Mouse (Mus musculus) kidney, adult 8-10 months (tissue): ENCODE results near the gene Pcgf3.

Experiments used
- DNase-seq, 2 experiments: peaks; one replicate each; pipeline ENCODE4 v3.0.0; 2022

Pcgf3 gene

GRCm38 (mm10) chr5:108461082-108462065 is at the start of gene Pcgf3:
Gene Pcgf3, plus strand, starts transcription at chr5:108461232.
- peak; percentile 99 for DNase-seq

GRCm38 (mm10) chr5:108414711-108415110 is 46.3 kb upstream of the Pcgf3 start:
- no peak for DNase-seq

GRCm38 (mm10) chr5:108422741-108423140 is 38.3 kb upstream of the Pcgf3 start:
- DNase-seq, result no peak

- DNase-seq, result no peak
Observed at GRCm38 (mm10) chr5:108423427-108423826, 37.6 kb upstream of the Pcgf3 start.

GRCm38 (mm10) chr5:108427186-108427585 is 33.8 kb upstream of the Pcgf3 start:
- DNase-seq, result peak; percentile 45 to 63

- DNase-seq, result no peak
Observed at GRCm38 (mm10) chr5:108431196-108431595, 29.8 kb upstream of the Pcgf3 start.

- peak; percentile 94 to 97 for DNase-seq
Observed at GRCm38 (mm10) chr5:108433804-108434587, 27.0 kb upstream of the Pcgf3 start, which contains the start of gene Atp5k. Gene Atp5k, minus strand, starts transcription at chr5:108434448.

GRCm38 (mm10) chr5:108436101-108436500 is 24.9 kb upstream of the Pcgf3 start:
- no peak for DNase-seq

- DNase-seq, result no peak
Observed at GRCm38 (mm10) chr5:108446973-108447372, 14.1 kb upstream of the Pcgf3 start.

GRCm38 (mm10) chr5:108447857-108448256 is 13.2 kb upstream of the Pcgf3 start:
- DNase-seq, result no peak

GRCm38 (mm10) chr5:108448785-108449668 is 12.0 kb upstream of the Pcgf3 start, which contains the start of gene Mfsd7a:
Gene Mfsd7a, minus strand, starts transcription at chr5:108448891.
- peak; percentile 83 to 85 for DNase-seq

- DNase-seq, result no peak
Observed at GRCm38 (mm10) chr5:108450837-108451540, 10.0 kb upstream of the Pcgf3 start.

- no peak for DNase-seq
Observed at GRCm38 (mm10) chr5:108451611-108452010, 9.4 kb upstream of the Pcgf3 start.

- DNase-seq, result no peak
Observed at GRCm38 (mm10) chr5:108452422-108452821, 8.6 kb upstream of the Pcgf3 start.

GRCm38 (mm10) chr5:108454094-108454493 is 6.9 kb upstream of the Pcgf3 start:
- peak; percentile 50 to 63 for DNase-seq

GRCm38 (mm10) chr5:108458706-108459105 is 2.3 kb upstream of the Pcgf3 start:
- no peak for DNase-seq

GRCm38 (mm10) chr5:108460461-108460860 is 571 bp upstream of the Pcgf3 start:
- no peak for DNase-seq

GRCm38 (mm10) chr5:108462446-108462845 is 1.4 kb downstream of the Pcgf3 start:
- DNase-seq, result no peak

GRCm38 (mm10) chr5:108465131-108465891 is 4.3 kb downstream of the Pcgf3 start:
- no peak for DNase-seq

- DNase-seq, result no peak
Observed at GRCm38 (mm10) chr5:108466647-108467046, 5.6 kb downstream of the Pcgf3 start.

GRCm38 (mm10) chr5:108469617-108470016 is 8.6 kb downstream of the Pcgf3 start:
- no peak for DNase-seq
